ENCODE assay signal across 15 mouse cellular contexts in the genomic region with DNA sequence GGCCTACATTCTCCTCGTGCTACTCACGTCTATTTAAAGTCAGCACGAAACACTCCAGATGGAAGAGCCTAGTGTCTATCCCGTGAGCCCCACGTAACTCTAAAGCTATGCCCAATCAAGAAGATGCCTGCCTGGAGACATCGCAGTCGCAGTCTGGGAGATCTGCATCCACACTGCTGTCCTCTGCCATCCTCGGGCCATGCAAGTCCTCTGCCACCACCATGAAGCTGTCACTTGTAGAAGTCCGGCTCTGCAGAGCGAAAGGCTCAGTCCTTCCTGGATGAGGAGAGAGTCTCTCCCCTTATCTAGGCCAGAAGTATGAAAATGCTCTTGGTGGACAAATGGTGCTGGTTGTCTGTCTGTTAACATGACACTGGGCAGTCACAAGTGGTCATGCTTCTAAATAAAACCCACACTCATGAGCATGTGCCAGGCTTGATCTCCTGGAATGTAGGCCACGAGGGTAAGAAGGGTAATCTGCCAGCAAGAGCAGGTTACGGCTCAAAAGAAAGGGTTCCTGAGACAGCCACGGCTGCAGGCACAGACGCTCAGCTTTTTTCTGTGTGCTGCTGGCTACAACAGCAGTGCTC. TPM values are rescaled to one million over a fixed set of nuclear protein-coding genes. Genes with fewer than 3 reads are reported as not detected.
DNase-seq lines count a peak whose midpoint lies in the region; ATAC-seq and TF ChIP-seq lines count a peak whose summit lies in the region.
"Had no signal": no experiment of that assay in that cellular context is flagged by ENCODE, and none has a peak within 500 bp of the region (broad histone marks: within the 10 kb centered on the region; RNA-seq: fewer than 3 reads in every experiment).

Gene Gm10097, plus strand, starts transcription at position 517 of the 590 bp plus-strand sequence.

- DNase-seq in heart, adult 11 months: peak; percentile 96
- no peak for DNase-seq in heart, postnatal 25 days (ENCODE audit: low spot score)
- peak; percentile 59 to 73 for DNase-seq in cerebellum, adult 2 months
- DNase-seq in heart, adult 9 months (ENCODE audit: low spot score in 2 of 2): peak; percentile 57 to 66
- no peak for DNase-seq in forebrain, embryonic 14.5 days (ENCODE audit: low spot score)
- no peak for DNase-seq in lung, postnatal 0 days (ENCODE audit: low spot score)
- DNase-seq in layer of hippocampus, postnatal 36 days: no peak
- DNase-seq: adrenal gland, postnatal 14 days; kidney, postnatal 36 days; liver; lung, postnatal 4 days; thymus, postnatal 25 days had no signal

- WGBS in cerebellum, adult 2 months: 11% methylated on average over 14 of the region's 14 CpGs
- 85% methylated on average over 14 of the region's 14 CpGs for WGBS in forebrain, embryonic 14.5 days
- 78% methylated on average over 14 of the region's 14 CpGs for WGBS in lung, postnatal 0 days

- H3K4me3 ChIP-seq in cerebellum, adult 2 months (replicated peaks; ENCODE audit: insufficient read depth, low read depth, low read length): no peak within 1 kb of the TSS
- peak within 1 kb of the TSS; percentile 16 for H3K4me3 ChIP-seq in myocyte
- no peak within 1 kb of the TSS for H3K4me3 ChIP-seq in forebrain, embryonic 14.5 days (ENCODE audit: low read depth, low read length)
- H3K4me3 ChIP-seq in lung, postnatal 0 days (ENCODE audit: low read depth, low read length): no peak within 1 kb of the TSS

- H3ac ChIP-seq in myocyte (ENCODE audit: control insufficient read depth, insufficient read length): no peak within 1 kb of the TSS

- intact Hi-C loops in heart, postnatal 25 days (cut with DNase I): no loop called here

- peaks cover 18% of the 10 kb centered on the region for H3K79me2 ChIP-seq in myocyte (ENCODE audit: control insufficient read depth, insufficient read depth)

- TF ChIP-seq CTCF in cerebellum, adult 2 months (IDR thresholded peaks at IDR 0.05; ENCODE audit: borderline replicate concordance, insufficient read depth, low read depth, low read length): no peak
- no peak for TF ChIP-seq CTCF in lung, postnatal 0 days (IDR thresholded peaks at IDR 0.05)

- H3K4me2 ChIP-seq in myocyte (ENCODE audit: low read depth): peak within 1 kb of the TSS; percentile 59
- no peak within 1 kb of the TSS for H3K4me2 ChIP-seq in forebrain, embryonic 14.5 days (ENCODE audit: low read length)
- H3K4me2 ChIP-seq in lung, postnatal 0 days (replicated peaks; ENCODE audit: low read depth, low read length): no peak within 1 kb of the TSS

- H3K27me3 ChIP-seq in cerebellum, adult 2 months (ENCODE audit: control insufficient read depth, insufficient read depth, low read length): no peaks in the 10 kb centered on the region
- no peaks in the 10 kb centered on the region for H3K27me3 ChIP-seq in myocyte (ENCODE audit: control insufficient read depth, insufficient read depth, insufficient read length)
- H3K27me3 ChIP-seq in forebrain, embryonic 14.5 days (replicated peaks; ENCODE audit: control insufficient read depth, insufficient read depth, low read length): no peaks in the 10 kb centered on the region
- H3K27me3 ChIP-seq in lung, postnatal 0 days (replicated peaks; ENCODE audit: insufficient read depth, low read length): no peaks in the 10 kb centered on the region
- H3K27me3 ChIP-seq: Patski had no signal

- no peak within 1 kb of the TSS for H3K9ac ChIP-seq in forebrain, embryonic 14.5 days (ENCODE audit: low read length)
- H3K9ac ChIP-seq in lung, postnatal 0 days (replicated peaks; ENCODE audit: low read depth): no peak within 1 kb of the TSS

- H3K27ac ChIP-seq in cerebellum, adult 2 months (ENCODE audit: insufficient read depth, low read length): peak within 1 kb of the TSS; percentile 77
- H3K27ac ChIP-seq in forebrain, embryonic 14.5 days (ENCODE audit: low read depth, low read length): no peak within 1 kb of the TSS
- no peak within 1 kb of the TSS for H3K27ac ChIP-seq in lung, postnatal 0 days (ENCODE audit: low read length)

- H3K4me1 ChIP-seq in cerebellum, adult 2 months (ENCODE audit: control insufficient read depth, insufficient read depth, low read length): peaks cover 9% of the 10 kb centered on the region
- no peaks in the 10 kb centered on the region for H3K4me1 ChIP-seq in forebrain, embryonic 14.5 days (ENCODE audit: control insufficient read depth, insufficient read depth, low read length)
- no peaks in the 10 kb centered on the region for H3K4me1 ChIP-seq in lung, postnatal 0 days (ENCODE audit: insufficient read depth, low read depth, low read length)

- H3K9me3 ChIP-seq in forebrain, embryonic 14.5 days (replicated peaks; ENCODE audit: control insufficient read depth, low read length): no peaks in the 10 kb centered on the region
- H3K9me3 ChIP-seq in lung, postnatal 0 days (ENCODE audit: low read length): no peaks in the 10 kb centered on the region

- H3K36me3 ChIP-seq in myocyte (ENCODE audit: control insufficient read depth, insufficient read depth): peaks cover 9% of the 10 kb centered on the region
- no peaks in the 10 kb centered on the region for H3K36me3 ChIP-seq in forebrain, embryonic 14.5 days (ENCODE audit: control insufficient read depth, insufficient read depth, low read length)
- H3K36me3 ChIP-seq in lung, postnatal 0 days (ENCODE audit: insufficient read depth, low read length): no peaks in the 10 kb centered on the region

- TF ChIP-seq EP300 in lung, postnatal 0 days (IDR thresholded peaks at IDR 0.05): no peak

- TF ChIP-seq POLR2A in cerebellum, adult 2 months (IDR thresholded peaks at IDR 0.05; ENCODE audit: borderline replicate concordance, insufficient read depth, low read length): no peak
- TF ChIP-seq POLR2A in myocyte (IDR thresholded peaks at IDR 0.05; ENCODE audit: insufficient read length, low read depth): no peak

- no peak for ATAC-seq in forebrain, embryonic 14.5 days
- no peak for ATAC-seq in lung, postnatal 0 days
- ATAC-seq: Patski had no signal

TF ChIP-seq in myocyte, 11 proteins besides CTCF, POLR2A, EP300 and RAD21:
- no peak for TF ChIP-seq MAX (IDR thresholded peaks at IDR 0.05; ENCODE audit: low read depth)
- peak in 1 of 3 experiments; percentile 65 for TF ChIP-seq MYOG (IDR thresholded peaks at IDR 0.05; ENCODE audit: control insufficient read depth in 1 of 3, insufficient read depth in 1 of 3, insufficient read length in 2 of 3, low read depth in 2 of 3)
- TF ChIP-seq USF1 (IDR thresholded peaks at IDR 0.05; ENCODE audit: low read depth): peak; percentile 31
- TF ChIP-seq MYOD1 (IDR thresholded peaks at IDR 0.05; ENCODE audit: control insufficient read depth in 1 of 3, insufficient read length in 2 of 3, low read depth in 2 of 3): peak in 2 of 3 experiments; percentile 27 to 67

RNA-seq across cellular contexts. Expression of gene Gm10097, which starts in this region (rescaled TPM):
- total RNA-seq in heart, postnatal 25 days (2021): under 1 TPM; 0.44 to 0.45 TPM
- polyA plus RNA-seq in cerebellum, adult 2 months (2012; rRNA removed): not detected in 2 replicates
- 0.04 TPM for polyA plus RNA-seq in myocyte (2012; fragmentation: generic; extraction: Trizol)
- polyA plus RNA-seq in forebrain, embryonic 14.5 days (2014; fragmentation: Nextera tagmentation; extraction: Ambion mirVana): not detected in 2 replicates
- 0.05 and 0.10 TPM in 2 replicates for polyA plus RNA-seq in lung, postnatal 0 days (2015; fragmentation: Nextera tagmentation; extraction: Ambion mirVana)
- not detected for total RNA-seq in layer of hippocampus, postnatal 36 days (2021)
- total RNA-seq: adrenal gland, postnatal 14 days; monocyte, adult 5-6 weeks had no signal
- polyA plus RNA-seq: Patski had no signal

Comparison
In these comparisons a context has a peak if more than half of its experiments do, and no peak if none do; other contexts are left out.
1. DNase-seq: peak in heart, adult 11 months (single experiment) and heart, adult 9 months (2 of 2); none in heart, postnatal 25 days (single experiment), forebrain, embryonic 14.5 days (single experiment), lung, postnatal 0 days (single experiment) and layer of hippocampus, postnatal 36 days (0 of 2).
2. Peak in DNase-seq and H3K27ac ChIP-seq in cerebellum, adult 2 months; RNA of the gene not detected or under 1 TPM.